Mouse (Mus musculus) hindbrain, postnatal 0 days (tissue): ENCODE measurements around the gene Ky. TPM values are rescaled to one million over a fixed set of nuclear protein-coding genes. Genes with fewer than 3 reads are reported as not detected.

Experiments used
- ATAC-seq: fragments of 200-750 bp; cut with Nextera tagmentation; 2 replicates; pipeline ENCODE4 v1.8.0; 2017; ENCODE audit warnings: mild to moderate bottlenecking, moderate TSS enrichment, moderate library complexity
- DNase-seq: peaks from one replicate; pipeline ENCODE4 v3.0.0-alpha.2; 2015; ENCODE audit warnings: low spot score
- H3K27ac ChIP-seq: fragments of 300-500 bp; sonication (generic); 2 replicates; pipeline ENCODE4 v1.5.1; 2014; ENCODE audit warnings: mild to moderate bottlenecking
- H3K27me3 ChIP-seq: fragments of 300-500 bp; sonication (generic); 2 replicates; pipeline ENCODE4 v1.6.1; 2014; ENCODE audit warnings: low read length, mixed read lengths; ENCODE audit not compliant: insufficient read depth
- H3K36me3 ChIP-seq: fragments of 300-500 bp; sonication (generic); 2 replicates; pipeline ENCODE4 v1.6.1; 2014; ENCODE audit warnings: low read length, mixed read lengths; ENCODE audit not compliant: insufficient read depth
- H3K4me1 ChIP-seq: fragments of 300-500 bp; sonication (generic); 2 replicates; pipeline ENCODE4 v1.6.1; 2014; ENCODE audit warnings: antibody characterized with exemption, low read length, mixed read lengths; ENCODE audit not compliant: insufficient read depth
- H3K4me2 ChIP-seq: fragments of 300-500 bp; sonication (generic); 2 replicates; pipeline ENCODE4 v1.6.1; 2014; ENCODE audit warnings: low read depth, mild to moderate bottlenecking, low read length, moderate library complexity, mixed read lengths
- H3K4me3 ChIP-seq: fragments of 300-500 bp; sonication (generic); 2 replicates; pipeline ENCODE4 v1.5.1; 2014; ENCODE audit warnings: low read length
- H3K9ac ChIP-seq: fragments of 300-500 bp; sonication (generic); replicated peaks from 2 replicates; pipeline ENCODE4 v1.6.1; 2014; ENCODE audit warnings: mild to moderate bottlenecking, low read length, moderate library complexity, mixed read lengths
- H3K9me3 ChIP-seq: fragments of 300-500 bp; sonication (generic); 2 replicates; pipeline ENCODE4 v1.6.1; 2016; ENCODE audit warnings: low read length, mixed read lengths
- CTCF ChIP-seq: IDR thresholded peaks from 2 replicates; pipeline ENCODE4 v1.5.1; 2016; ENCODE audit warnings: antibody characterized with exemption, control low read depth, low read depth
- WGBS: fragments of 180-500 bp; shearing (Covaris S2); extraction: QIAGEN DNeasy Blood & Tissue Kit; methylation state at CpG from one replicate; pipeline ENCODE4 v1.1.7; 2014; 5-methylcytosine and 5-hydroxymethylcytosine counted together
- polyA plus RNA-seq: library from polyadenylated mRNA; unstranded; fragments of >200 nt; fragmentation: Nextera tagmentation; extraction: Ambion mirVana; gene quantifications from 2 replicates; pipeline ENCODE4 v1.2.1, GENCODE M21; 2015
- total RNA-seq: library from RNA; depleted of rRNA; stranded (reverse); fragments of >200 nt; gene quantifications from 2 replicates; pipeline ENCODE4 v1.2.3, GENCODE M21; 2014

The Ky gene
- total and polyA plus RNA-seq, 2 experiments from 2014 or later = 1.1 to 2.3 TPM

- no peaks in the 10 kb centered on the region for H3K27me3 ChIP-seq
- no peak for ATAC-seq
- no peaks in the 10 kb centered on the region for H3K9me3 ChIP-seq
- no peak overlapping the region for H3K4me3 ChIP-seq
- no peak overlapping the region for H3K4me2 ChIP-seq
- H3K9ac ChIP-seq = no peak overlapping the region
- no peak for TF ChIP-seq CTCF
- no peaks in the 10 kb centered on the region for H3K36me3 ChIP-seq
- no peak overlapping the region for H3K27ac ChIP-seq
- no peak for DNase-seq
- WGBS = 70% methylated on average over 3 of the region's 3 CpGs
- no peaks in the 10 kb centered on the region; the same call in 1 of the 2 replicates for H3K4me1 ChIP-seq
Observed at GRCm38 (mm10) chr9:102496481-102497041, 9.0 kb upstream of the Ky start.

- Histone ChIP-seq H3K36me3 (no peaks in the 10 kb centered on the region), H3K4me3 (no peak overlapping the region), H3K9ac (no peak overlapping the region), H3K4me1 (no peaks in the 10 kb centered on the region; the same call in 1 of the 2 replicates), H3K9me3 (no peaks in the 10 kb centered on the region), H3K4me2 (no peak overlapping the region), H3K27me3 (no peaks in the 10 kb centered on the region), H3K27ac (no peak overlapping the region)
- no peak for TF ChIP-seq CTCF
- WGBS = 82% methylated on average over 9 of the region's 9 CpGs
- no peak for ATAC-seq
- no peak for DNase-seq
Observed at GRCm38 (mm10) chr9:102497089-102497690, 8.4 kb upstream of the Ky start.

- no peak for ATAC-seq
Observed at GRCm38 (mm10) chr9:102497833-102498430, 7.6 kb upstream of the Ky start.

GRCm38 (mm10) chr9:102498701-102499100 lies 6.8 kb upstream of the Ky start:
- DNase-seq (no peak), ATAC-seq (no peak)
- no peaks in the 10 kb centered on the region for H3K27me3 ChIP-seq
- no peak for TF ChIP-seq CTCF
- 91% methylated on average over 6 of the region's 6 CpGs for WGBS
- H3K9ac ChIP-seq = no peak overlapping the region
- H3K4me2 ChIP-seq = no peak overlapping the region
- no peaks in the 10 kb centered on the region for H3K9me3 ChIP-seq
- H3K4me3 ChIP-seq = no peak overlapping the region
- no peaks in the 10 kb centered on the region for H3K36me3 ChIP-seq
- no peaks in the 10 kb centered on the region; the same call in 1 of the 2 replicates for H3K4me1 ChIP-seq
- H3K27ac ChIP-seq = no peak overlapping the region

More at GRCm38 (mm10) chr9:102497833-102498430, 7.6 kb upstream of the Ky start:
- no peak overlapping the region for H3K9ac ChIP-seq
- H3K36me3 ChIP-seq = no peaks in the 10 kb centered on the region
- no peak overlapping the region for H3K27ac ChIP-seq
- H3K4me1 ChIP-seq = no peaks in the 10 kb centered on the region; the same call in 1 of the 2 replicates
- no peak for TF ChIP-seq CTCF
- H3K4me2 ChIP-seq = no peak overlapping the region
- DNase-seq = no peak
- no peaks in the 10 kb centered on the region for H3K27me3 ChIP-seq
- no peak overlapping the region for H3K4me3 ChIP-seq
- no peaks in the 10 kb centered on the region for H3K9me3 ChIP-seq
- whole genome bisulfite sequencing = 91% methylated on average over 9 of the region's 9 CpGs

- ATAC-seq (no peak), DNase-seq (no peak)
- Histone ChIP-seq H3K36me3 (no peaks in the 10 kb centered on the region), H3K4me1 (no peaks in the 10 kb centered on the region; the same call in 1 of the 2 replicates), H3K9ac (no peak overlapping the region), H3K4me3 (no peak overlapping the region), H3K4me2 (no peak overlapping the region), H3K9me3 (no peaks in the 10 kb centered on the region), H3K27ac (no peak overlapping the region), H3K27me3 (no peaks in the 10 kb centered on the region)
- 58% methylated on average over 4 of the region's 4 CpGs for WGBS
- TF ChIP-seq CTCF = no peak
Observed at GRCm38 (mm10) chr9:102499266-102499665, 6.3 kb upstream of the Ky start.

- Histone ChIP-seq H3K4me3 (no peak overlapping the region), H3K9me3 (no peaks in the 10 kb centered on the region), H3K27ac (no peak overlapping the region), H3K27me3 (no peaks in the 10 kb centered on the region), H3K36me3 (no peaks in the 10 kb centered on the region), H3K4me1 (no peaks in the 10 kb centered on the region; the same call in 1 of the 2 replicates), H3K9ac (no peak overlapping the region), H3K4me2 (no peak overlapping the region)
- no peak for TF ChIP-seq CTCF
- no peak for DNase-seq
- no peak for ATAC-seq
Observed at GRCm38 (mm10) chr9:102499746-102500145, 5.8 kb upstream of the Ky start.

- DNase-seq = no peak
- H3K27me3 ChIP-seq = no peaks in the 10 kb centered on the region
- WGBS = 35% methylated on average over 4 of the region's 4 CpGs
- H3K27ac ChIP-seq = no peak overlapping the region
- no peak for TF ChIP-seq CTCF
- no peaks in the 10 kb centered on the region for H3K9me3 ChIP-seq
- peaks cover 6% of the 10 kb centered on the region for H3K4me1 ChIP-seq
- H3K9ac ChIP-seq = no peak overlapping the region
- no peaks in the 10 kb centered on the region for H3K36me3 ChIP-seq
- no peak overlapping the region for H3K4me3 ChIP-seq
- no peak for ATAC-seq
- H3K4me2 ChIP-seq = no peak overlapping the region
Observed at GRCm38 (mm10) chr9:102501113-102501512, 4.4 kb upstream of the Ky start.
